Mouse (Mus musculus): ENCODE measurements around the gene Lcmt2. TPM values are rescaled to one million over a fixed set of nuclear protein-coding genes. Genes with fewer than 3 reads are reported as not detected.

Lcmt2 gene
- total and polyA plus RNA-seq, 2 experiments from 2014 or later: 6.1 to 19.1 TPM

- no peak for ATAC-seq (ENCODE audit: insufficient read depth, low read depth)
- Histone ChIP-seq H3K27me3 (ENCODE audit: control insufficient read depth, insufficient read depth, low read length) (no peaks in the 10 kb centered on the region), H3K4me1 (ENCODE audit: control insufficient read depth, insufficient read depth) (no peaks in the 10 kb centered on the region), H3K9me3 (replicated peaks; ENCODE audit: control insufficient read depth, low read length) (no peaks in the 10 kb centered on the region), H3K9ac (replicated peaks; ENCODE audit: low read depth, low read length) (no peak overlapping the region), H3K36me3 (replicated peaks; ENCODE audit: control insufficient read depth, insufficient read depth, low read length) (peaks cover 58% of the 10 kb centered on the region), H3K27ac (ENCODE audit: low read depth) (no peak overlapping the region), H3K4me3 (ENCODE audit: low read depth, low read length) (no peak overlapping the region), H3K4me2 (ENCODE audit: low read depth, low read length) (no peak overlapping the region)
- WGBS: 77% methylated on average over 5 of the region's 5 CpGs
- no peak for TF ChIP-seq EP300 (IDR thresholded peaks at IDR 0.05; ENCODE audit: low read depth)
- no peak for TF ChIP-seq CTCF (IDR thresholded peaks at IDR 0.05; ENCODE audit: low read depth)
- no peak for DNase-seq (ENCODE audit: low spot score)
Measured at GRCm38 (mm10) chr2:121149679-121150078, 9.2 kb upstream of the Lcmt2 start.

- DNase-seq (ENCODE audit: low spot score): no peak
- 54% methylated on average over 2 of the region's 2 CpGs for whole genome bisulfite sequencing
- TF ChIP-seq CTCF (IDR thresholded peaks at IDR 0.05; ENCODE audit: low read depth) (no peak), EP300 (IDR thresholded peaks at IDR 0.05; ENCODE audit: low read depth) (no peak)
- Histone ChIP-seq H3K36me3 (replicated peaks; ENCODE audit: control insufficient read depth, insufficient read depth, low read length) (peaks cover 39% of the 10 kb centered on the region), H3K27me3 (ENCODE audit: control insufficient read depth, insufficient read depth, low read length) (no peaks in the 10 kb centered on the region), H3K9me3 (replicated peaks; ENCODE audit: control insufficient read depth, low read length) (no peaks in the 10 kb centered on the region), H3K4me2 (ENCODE audit: low read depth, low read length) (no peak overlapping the region), H3K4me3 (ENCODE audit: low read depth, low read length) (no peak overlapping the region), H3K27ac (ENCODE audit: low read depth) (no peak overlapping the region), H3K4me1 (ENCODE audit: control insufficient read depth, insufficient read depth) (peaks cover 21% of the 10 kb centered on the region), H3K9ac (replicated peaks; ENCODE audit: low read depth, low read length) (no peak overlapping the region)
- no peak for ATAC-seq (ENCODE audit: insufficient read depth, low read depth)
Measured at GRCm38 (mm10) chr2:121142415-121142814, 2.0 kb upstream of the Lcmt2 start.

DNA sequence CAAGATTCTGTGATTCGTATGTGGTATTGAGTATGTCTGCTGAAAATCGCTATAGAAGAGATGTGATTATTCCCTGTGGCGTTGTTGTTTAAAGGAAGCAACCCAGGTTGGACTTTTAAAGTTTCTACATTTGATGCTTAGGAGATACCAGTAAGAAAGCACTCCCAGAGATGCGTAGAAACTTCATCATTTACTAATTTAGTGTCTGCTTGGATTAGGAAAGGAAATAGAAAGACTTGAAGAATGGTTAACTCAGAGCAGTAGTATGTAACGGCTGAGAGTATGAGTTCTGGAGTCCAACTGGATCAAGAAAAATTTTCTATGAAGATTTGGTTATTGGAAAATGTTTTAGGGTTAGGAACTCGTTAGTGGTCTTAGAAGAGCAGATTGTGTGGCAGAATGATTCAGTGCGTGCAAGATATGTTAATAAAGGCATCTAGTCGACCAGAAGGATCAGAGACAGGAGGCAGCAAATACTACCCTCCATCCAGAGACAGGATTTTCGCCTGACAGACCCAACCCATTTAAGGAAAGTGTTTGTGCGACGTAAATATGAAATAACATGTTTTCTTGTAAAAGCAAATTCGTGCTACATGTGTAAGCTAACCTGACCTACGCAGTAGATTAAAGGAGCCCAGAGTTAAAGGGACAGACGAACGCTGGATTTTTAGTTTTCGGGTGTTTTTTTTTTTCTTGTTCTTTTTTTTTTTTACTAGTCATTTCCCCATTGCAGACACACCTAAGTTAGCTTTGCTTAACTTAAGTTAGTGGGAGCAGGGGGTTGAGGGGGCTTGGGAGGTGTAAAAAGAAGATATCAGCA, 973 bp upstream of the Lcmt2 start:
- no peak for TF ChIP-seq CTCF (IDR thresholded peaks at IDR 0.05; ENCODE audit: low read depth)
- TF ChIP-seq EP300 (IDR thresholded peaks at IDR 0.05; ENCODE audit: low read depth): no peak
- Histone ChIP-seq H3K4me2 (ENCODE audit: low read depth, low read length) (peak overlapping the region; percentile 89), H3K4me1 (ENCODE audit: control insufficient read depth, insufficient read depth) (peaks cover 21% of the 10 kb centered on the region), H3K9me3 (replicated peaks; ENCODE audit: control insufficient read depth, low read length) (no peaks in the 10 kb centered on the region), H3K27me3 (ENCODE audit: control insufficient read depth, insufficient read depth, low read length) (no peaks in the 10 kb centered on the region), H3K4me3 (ENCODE audit: low read depth, low read length) (peak overlapping the region; percentile 61), H3K9ac (replicated peaks; ENCODE audit: low read depth, low read length) (peak overlapping the region; percentile 69), H3K36me3 (replicated peaks; ENCODE audit: control insufficient read depth, insufficient read depth, low read length) (peaks cover 32% of the 10 kb centered on the region; the same call in 1 of the 2 replicates), H3K27ac (ENCODE audit: low read depth) (peak overlapping the region; percentile 99)
- 67% methylated on average over 16 of the region's 16 CpGs for WGBS
- DNase-seq (ENCODE audit: low spot score) (no peak), ATAC-seq (ENCODE audit: insufficient read depth, low read depth) (no peak)

DNA sequence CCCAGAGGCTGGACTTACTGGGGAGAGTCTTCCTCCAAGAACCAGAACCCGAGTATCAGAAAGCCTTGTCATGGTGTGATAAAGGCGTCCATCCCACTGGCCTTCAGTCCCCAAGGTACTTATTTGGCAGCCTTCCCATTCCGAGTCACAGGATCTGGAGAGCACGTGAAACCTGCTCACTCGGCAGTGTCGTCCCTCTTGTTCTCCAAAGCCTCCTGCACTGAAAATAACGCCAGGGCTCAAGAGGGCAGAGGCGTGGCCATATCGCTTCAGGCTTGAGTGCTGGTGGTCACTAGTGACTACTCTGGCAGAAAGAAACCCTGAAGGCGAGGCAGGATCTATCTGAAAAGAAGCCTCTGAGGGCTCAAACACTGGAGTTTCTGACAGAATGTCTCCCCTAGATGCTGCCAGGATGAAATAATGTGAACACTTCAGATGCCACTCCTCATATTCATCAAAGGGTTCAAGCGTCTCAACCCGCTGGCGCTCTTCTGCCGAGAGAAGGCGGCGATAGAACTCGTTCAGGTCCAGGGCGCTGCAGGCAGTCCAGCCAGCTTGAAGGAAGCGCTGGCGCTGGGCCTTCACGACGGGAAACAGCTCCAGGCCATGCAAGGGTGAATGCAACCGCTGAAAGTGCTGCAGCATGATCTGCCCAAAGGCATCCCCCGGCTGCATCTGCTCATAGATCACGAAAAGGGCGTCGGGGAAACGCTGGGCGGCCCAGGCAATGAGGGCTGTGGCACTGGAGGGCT, 1.0 kb downstream of the Lcmt2 start:
- Histone ChIP-seq H3K36me3 (replicated peaks; ENCODE audit: control insufficient read depth, insufficient read depth, low read length) (peaks cover 19% of the 10 kb centered on the region; the same call in 1 of the 2 replicates), H3K4me3 (ENCODE audit: low read depth, low read length) (peak overlapping the region; percentile 61), H3K4me1 (ENCODE audit: control insufficient read depth, insufficient read depth) (peaks cover 21% of the 10 kb centered on the region), H3K9me3 (replicated peaks; ENCODE audit: control insufficient read depth, low read length) (no peaks in the 10 kb centered on the region), H3K9ac (replicated peaks; ENCODE audit: low read depth, low read length) (peak overlapping the region; percentile 69), H3K27ac (ENCODE audit: low read depth) (peak overlapping the region; percentile 99), H3K4me2 (ENCODE audit: low read depth, low read length) (peak overlapping the region; percentile 89), H3K27me3 (ENCODE audit: control insufficient read depth, insufficient read depth, low read length) (no peaks in the 10 kb centered on the region)
- ATAC-seq (ENCODE audit: insufficient read depth, low read depth) (peak; percentile 22; the same call in 1 of the 2 replicates), DNase-seq (ENCODE audit: low spot score) (peak; percentile 39)
- no peak for TF ChIP-seq CTCF (IDR thresholded peaks at IDR 0.05; ENCODE audit: low read depth)
- no peak for TF ChIP-seq EP300 (IDR thresholded peaks at IDR 0.05; ENCODE audit: low read depth)
- WGBS: 21% methylated on average over 29 of the region's 29 CpGs

DNA sequence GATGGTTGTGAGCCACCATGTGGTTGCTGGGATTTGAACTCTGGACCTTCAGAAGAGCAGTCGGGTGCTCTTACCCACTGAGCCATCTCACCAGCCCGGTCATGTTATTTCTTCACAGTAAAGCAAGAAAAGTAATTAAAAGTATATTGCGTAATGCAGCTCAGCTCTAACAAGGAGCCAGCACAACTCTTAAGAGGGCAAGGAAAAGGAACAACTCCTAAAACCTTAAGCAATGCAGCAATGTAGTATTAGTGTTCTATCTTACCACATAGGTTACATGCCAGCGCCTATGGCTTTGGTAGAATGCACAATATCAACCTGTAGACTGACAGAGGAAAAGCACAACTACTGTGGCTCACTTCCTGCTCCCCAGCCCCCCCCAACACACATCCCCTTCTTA, 3.1 kb downstream of the Lcmt2 start:
- WGBS: 100% methylated on average over 4 of the region's 4 CpGs
- H3K36me3 ChIP-seq (replicated peaks; ENCODE audit: control insufficient read depth, insufficient read depth, low read length): 0 out of 2 replicates have a peak, but pooled peaks cover 6% of the 10 kb centered on the region
- H3K27me3 ChIP-seq (ENCODE audit: control insufficient read depth, insufficient read depth, low read length): no peaks in the 10 kb centered on the region
- H3K9me3 ChIP-seq (replicated peaks; ENCODE audit: control insufficient read depth, low read length): no peaks in the 10 kb centered on the region
- peaks cover 21% of the 10 kb centered on the region for H3K4me1 ChIP-seq (ENCODE audit: control insufficient read depth, insufficient read depth)
- DNase-seq (ENCODE audit: low spot score) (no peak), ATAC-seq (ENCODE audit: insufficient read depth, low read depth) (no peak)
- 0 out of 2 replicates have a peak overlapping the region, but pooled peaks have one; percentile 2 for H3K4me2 ChIP-seq (ENCODE audit: low read depth, low read length)
- no peak overlapping the region for H3K4me3 ChIP-seq (ENCODE audit: low read depth, low read length)
- H3K27ac ChIP-seq (ENCODE audit: low read depth): no peak overlapping the region
- no peak for TF ChIP-seq EP300 (IDR thresholded peaks at IDR 0.05; ENCODE audit: low read depth)
- TF ChIP-seq CTCF (IDR thresholded peaks at IDR 0.05; ENCODE audit: low read depth): no peak
- no peak overlapping the region for H3K9ac ChIP-seq (replicated peaks; ENCODE audit: low read depth, low read length)

Data from heart, postnatal 0 days (tissue).